Mouse (Mus musculus): ENCODE data around the gene Gm43517.

The Gm43517 gene

GRCm38 (mm10) chr12:49384876-49385630 is at the start of gene Gm43517:
Gene Gm43517, plus strand, starts transcription at chr12:49385174.
- in situ Hi-C loops (cut with MboI, MseI) = no loop called here

DNA sequence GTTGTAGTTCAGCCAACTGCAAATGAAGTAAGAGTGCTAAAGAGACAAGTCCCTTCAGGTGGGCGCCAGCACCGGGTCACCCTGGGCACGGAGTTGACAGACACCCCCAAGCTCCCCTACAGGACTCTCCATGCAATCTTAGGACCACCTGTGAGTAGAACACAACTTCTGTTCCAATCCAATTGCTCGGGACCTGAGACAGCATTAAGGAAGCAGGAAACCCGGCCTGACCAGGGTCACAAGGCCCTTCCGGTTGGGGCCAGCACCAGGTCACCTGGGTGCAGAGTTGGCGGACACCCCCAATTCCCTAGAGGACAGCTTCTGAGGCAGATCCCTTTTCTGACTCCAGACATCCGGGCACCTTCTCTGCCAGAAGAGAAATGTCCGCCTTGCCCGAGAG is 35.3 kb upstream of the Gm43517 start:
- in situ Hi-C loops (cut with MboI, MseI) = no loop called here

- in situ Hi-C loops (cut with MboI, MseI) = no loop called here
These were observed 16.0 kb upstream of the Gm43517 start for GRCm38 (mm10) chr12:49368931-49369330.

GRCm38 (mm10) chr12:49372170-49372569 is 12.8 kb upstream of the Gm43517 start:
- in situ Hi-C loops (cut with MboI, MseI) = no loop called here

DNA sequence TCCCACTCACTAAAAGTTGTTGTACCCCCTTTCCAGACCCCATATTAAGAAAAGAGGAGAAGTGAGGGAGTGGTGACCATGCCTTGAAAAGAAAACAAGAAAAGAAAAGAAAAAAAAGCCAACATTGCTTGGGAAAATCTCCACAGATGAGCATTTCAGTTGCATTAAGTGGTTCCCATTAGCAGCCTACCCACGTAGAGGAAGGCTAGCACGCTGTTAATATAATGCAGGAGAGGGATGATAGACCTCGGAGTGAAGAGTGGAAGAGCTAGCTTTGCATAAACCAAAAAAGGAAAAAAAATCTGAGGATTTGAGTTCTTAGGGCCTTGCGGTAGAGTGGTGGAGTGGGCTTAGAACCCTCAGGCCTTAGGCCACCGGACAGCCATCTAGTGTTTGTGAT is 11.8 kb upstream of the Gm43517 start:
- in situ Hi-C loops (cut with MboI, MseI) = no loop called here

DNA sequence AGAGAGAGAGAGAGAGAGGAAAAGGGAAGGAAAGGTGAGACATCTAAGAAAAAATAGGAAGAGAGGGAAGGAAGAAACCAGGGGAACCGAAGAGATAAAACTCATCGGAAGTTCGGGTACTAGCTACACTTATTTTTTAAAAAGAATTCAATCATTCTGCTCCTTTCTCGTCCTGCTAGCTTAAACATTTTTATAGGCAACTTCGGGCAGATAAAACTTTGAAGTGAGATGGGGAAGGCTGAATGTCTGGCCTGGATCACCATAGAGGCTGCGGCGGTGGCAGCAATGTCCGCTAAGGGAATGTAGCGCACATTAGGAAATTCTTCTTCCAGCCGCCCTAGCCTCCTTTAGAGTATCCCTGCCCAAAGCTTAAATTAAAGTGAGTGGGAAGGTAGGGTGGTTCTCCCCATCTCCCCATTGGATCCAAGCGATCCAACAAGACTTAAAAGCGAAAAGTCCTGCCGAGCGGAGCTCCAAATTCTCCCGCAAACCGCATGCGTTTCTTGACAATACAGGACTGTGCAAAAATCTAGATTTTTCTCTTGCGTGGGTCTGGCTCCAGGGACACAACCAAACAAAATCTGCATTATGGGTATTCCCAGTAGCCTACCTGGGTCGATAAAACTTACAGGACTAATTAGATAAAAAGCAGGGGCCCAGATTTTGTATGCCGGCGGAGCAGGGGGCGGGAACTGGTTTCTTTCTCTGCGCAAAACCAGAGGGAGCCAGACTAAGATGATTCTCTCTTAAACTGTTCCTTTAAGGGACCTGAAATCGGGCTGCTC is 11.0 kb upstream of the Gm43517 start:
- in situ Hi-C loops (cut with MboI, MseI) = no loop called here

GRCm38 (mm10) chr12:49374606-49374995 is 10.4 kb upstream of the Gm43517 start:
- in situ Hi-C loops (cut with MboI, MseI) = no loop called here

DNA sequence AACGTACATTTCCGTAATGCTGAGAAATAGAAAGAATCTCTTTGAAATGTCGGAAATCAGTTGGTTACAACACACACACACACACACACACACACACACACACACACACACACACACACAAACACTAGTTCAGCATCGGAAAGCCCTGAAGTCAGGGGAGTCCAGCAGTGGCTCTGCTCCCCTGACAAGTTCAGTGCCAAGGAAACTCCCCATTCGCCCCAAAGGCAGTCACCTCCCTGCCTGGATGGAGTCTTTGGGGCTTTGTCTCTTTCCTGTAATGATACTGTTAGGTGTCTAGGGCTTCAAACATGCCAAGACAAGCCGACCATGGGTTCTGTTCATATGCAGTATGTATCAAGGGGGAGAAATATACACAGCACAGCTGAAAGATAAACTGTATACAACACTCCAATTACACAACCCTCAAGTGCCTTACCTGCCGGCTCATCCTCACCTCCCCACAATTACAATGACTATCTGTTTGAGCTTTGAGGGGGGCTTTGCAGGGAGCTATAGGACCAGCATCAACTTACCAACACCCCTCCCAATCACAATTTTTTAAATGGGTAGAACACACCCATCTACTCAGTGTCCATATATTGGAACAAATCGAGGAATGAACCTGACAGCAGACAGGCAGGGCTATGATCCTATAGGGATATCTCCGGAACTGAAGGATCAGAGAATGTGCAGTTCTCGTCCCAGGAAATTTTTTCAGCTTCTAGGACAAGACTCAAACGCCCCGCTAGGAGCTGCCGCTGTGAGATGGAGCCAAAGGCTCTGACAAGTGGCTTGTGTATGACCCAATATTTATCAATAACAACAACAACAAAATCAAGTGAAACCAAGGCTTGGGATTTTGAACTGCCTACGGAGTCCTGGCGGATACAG is 9.3 kb upstream of the Gm43517 start:
- in situ Hi-C loops (cut with MboI, MseI) = no loop called here

DNA sequence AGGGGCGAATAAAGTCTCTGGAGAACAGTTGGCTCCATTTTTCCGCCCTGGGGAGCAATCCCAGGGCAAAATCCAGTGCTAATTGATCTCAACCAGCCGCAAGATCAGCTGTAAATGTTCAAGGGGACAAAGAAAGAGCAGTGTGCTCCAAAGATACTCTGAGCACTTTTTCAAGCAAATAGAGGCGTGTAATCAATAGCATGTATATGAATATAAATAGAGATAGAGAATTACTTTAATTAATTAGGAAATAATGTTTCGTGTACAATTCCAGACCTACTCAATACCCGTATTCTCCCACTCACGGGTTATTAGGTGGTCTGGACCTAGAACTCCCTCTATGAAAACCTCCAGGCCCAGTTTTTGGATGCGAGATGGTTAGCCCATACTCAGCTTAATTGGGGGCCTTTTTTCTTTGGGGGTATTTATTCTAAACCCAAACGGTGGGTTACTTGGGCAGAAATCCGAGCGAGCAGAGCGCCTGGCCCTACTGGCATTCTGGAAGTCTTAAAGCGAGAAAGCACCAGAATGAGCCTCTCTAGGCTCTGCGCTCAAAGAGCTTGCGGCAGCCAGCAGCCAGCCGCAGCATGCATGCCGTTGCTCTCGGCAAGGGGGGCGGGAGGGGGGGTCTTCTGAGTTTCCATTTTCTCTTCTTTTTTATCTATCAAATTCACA is 8.5 kb upstream of the Gm43517 start:
- in situ Hi-C loops (cut with MboI, MseI) = no loop called here

- in situ Hi-C loops (cut with MboI, MseI) = no loop called here
These were observed 7.5 kb upstream of the Gm43517 start for GRCm38 (mm10) chr12:49377281-49377970.

DNA sequence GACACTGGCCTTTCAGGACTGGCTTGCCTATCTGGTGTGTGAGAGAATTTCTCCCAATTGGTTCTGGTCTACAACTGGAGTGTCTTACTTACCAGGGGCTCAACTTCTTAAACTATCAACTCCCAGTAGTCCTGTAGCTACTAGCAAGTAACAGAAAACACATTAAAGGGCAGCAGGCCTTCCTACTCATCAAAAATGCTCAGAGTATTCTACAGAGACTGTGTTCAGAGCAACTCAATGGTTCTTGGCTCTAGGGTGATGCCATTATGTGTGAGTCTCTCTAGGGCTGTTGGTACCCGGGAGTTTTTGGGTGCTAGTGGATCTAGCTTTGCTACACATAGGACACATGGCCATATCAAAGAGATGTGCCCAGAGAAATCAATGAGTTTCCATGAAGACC is 6.1 kb upstream of the Gm43517 start:
- in situ Hi-C loops (cut with MboI, MseI) = no loop called here

- in situ Hi-C loops (cut with MboI, MseI) = no loop called here
These were observed 5.5 kb upstream of the Gm43517 start for GRCm38 (mm10) chr12:49379446-49379845.

DNA sequence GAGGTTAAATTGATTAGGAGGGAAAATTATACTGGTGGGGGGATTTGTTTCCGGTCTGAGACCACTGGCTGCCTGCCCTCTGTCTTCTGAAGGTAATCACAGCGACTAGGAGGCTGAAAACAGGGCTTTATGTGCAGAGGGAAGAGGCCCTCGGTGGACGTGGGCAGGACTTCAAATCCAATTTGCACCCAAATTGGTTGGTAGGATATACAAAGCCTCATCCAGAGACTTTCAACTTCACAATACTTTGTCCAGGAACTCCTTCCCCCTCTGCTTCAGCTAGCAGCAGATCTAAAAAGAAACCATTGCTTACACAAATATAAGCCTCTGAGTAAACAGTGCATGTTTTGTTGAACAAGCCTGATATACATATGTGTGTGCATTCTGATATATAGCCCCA is 4.5 kb upstream of the Gm43517 start:
- in situ Hi-C loops (cut with MboI, MseI) = no loop called here

DNA sequence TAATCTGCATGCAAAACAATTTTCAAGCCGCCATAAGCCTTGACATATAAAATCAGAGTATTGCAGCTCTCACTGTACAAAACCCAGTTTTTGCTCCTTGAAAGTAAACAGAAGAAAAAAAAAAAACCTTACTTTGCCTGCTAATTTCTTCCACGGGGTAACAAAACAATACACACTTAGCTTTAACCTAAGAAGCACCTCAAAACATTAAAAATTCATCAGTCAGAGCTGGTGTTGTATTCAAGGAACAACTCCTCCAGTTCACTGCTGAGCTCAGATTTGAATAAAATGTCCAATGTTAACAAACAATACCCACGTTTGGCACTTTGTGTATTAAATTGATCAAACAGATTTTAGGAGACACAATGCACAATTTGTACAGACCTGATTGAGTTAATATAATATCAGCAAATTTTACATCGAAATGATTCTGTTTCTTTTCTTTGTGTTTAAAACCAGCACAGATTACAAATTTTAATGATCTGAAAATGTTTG is 3.9 kb upstream of the Gm43517 start:
- in situ Hi-C loops (cut with MboI, MseI) = no loop called here

DNA sequence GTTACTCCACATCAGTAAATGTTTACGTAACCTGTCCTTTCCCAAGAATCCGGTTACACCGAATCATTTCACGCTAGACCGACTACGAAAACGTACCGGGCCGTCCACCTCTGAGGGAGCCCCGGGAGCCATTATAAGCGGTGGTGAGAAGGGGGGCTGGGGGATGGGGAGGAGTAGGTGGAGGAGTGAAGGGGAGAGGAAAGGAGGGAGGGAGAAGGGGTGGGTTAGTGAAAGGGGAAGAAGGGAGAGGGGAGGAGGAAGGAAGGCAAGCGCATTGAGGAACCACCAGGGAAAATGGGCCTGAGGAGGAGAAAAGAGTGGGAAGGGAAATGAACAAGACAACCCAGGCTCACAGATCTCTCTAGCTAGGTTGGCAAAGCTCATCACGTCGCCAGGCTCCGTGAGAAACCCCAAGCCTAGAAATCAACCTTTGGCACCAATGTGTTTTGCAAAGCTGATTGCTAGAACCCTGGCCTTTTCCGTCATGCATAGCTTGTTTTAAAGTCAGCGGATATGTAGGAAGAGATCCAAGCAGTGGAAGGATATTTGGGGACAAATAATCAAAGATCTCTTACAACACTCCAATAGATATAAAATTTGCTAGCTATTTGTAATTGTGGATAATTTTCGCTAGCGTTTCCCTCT is 3.1 kb upstream of the Gm43517 start:
- in situ Hi-C loops (cut with MboI, MseI) = no loop called here

- in situ Hi-C loops (cut with MboI, MseI) = no loop called here
These were observed 2.1 kb upstream of the Gm43517 start, which contains the start of gene Foxg1 for GRCm38 (mm10) chr12:49382565-49383520. Gene Foxg1, plus strand, starts transcription at chr12:49382660.

DNA sequence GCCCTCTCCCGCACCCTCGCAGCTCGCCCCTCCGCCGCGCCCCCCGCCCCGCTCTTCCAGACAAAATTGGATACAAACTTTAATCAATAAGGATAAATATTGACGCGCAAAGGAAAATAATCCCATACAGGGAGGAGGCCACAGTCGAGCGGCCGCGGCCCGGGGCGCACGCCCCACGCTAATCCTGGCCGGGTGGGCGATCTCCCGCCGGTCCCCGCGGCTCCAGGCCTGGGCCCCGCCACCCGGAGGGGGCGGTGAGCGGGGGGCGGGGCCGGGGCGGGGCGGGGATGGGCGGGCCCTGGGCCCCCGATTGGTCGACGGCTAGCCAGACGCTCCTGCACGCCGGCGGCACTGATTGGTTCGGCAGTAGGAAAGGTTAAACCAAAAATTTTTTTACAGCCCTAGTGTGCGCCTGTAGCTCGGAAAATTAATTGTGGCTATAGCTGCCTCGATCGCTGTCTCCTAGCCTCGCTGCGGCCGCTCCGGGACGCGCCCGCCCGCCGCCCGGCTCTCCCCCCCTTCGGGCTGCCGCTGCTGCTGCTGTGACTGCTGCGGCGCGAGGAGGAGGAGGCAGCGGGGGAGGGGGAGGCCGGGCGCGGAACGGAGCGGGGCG is 1.3 kb upstream of the Gm43517 start:
- in situ Hi-C loops (cut with MboI, MseI) = no loop called here

- in situ Hi-C loops (cut with MboI, MseI) = no loop called here
These were observed 589 bp upstream of the Gm43517 start for GRCm38 (mm10) chr12:49384295-49384875.
